Mouse (Mus musculus) megakaryocyte, embryonic 14.5 days (primary cell): ENCODE results near the gene Gad2. TPM values are rescaled to one million over a fixed set of nuclear protein-coding genes. Genes with fewer than 3 reads are reported as not detected.

ENCODE experiments used
- H3K27me3 ChIP-seq: replicated peaks from 2 replicates; pipeline ENCODE3; 2012; ENCODE audit warnings: inconsistent platforms
- H3K36me3 ChIP-seq: replicated peaks from 2 replicates; pipeline ENCODE3; 2012; ENCODE audit warnings: low read length, inconsistent platforms, mixed read lengths
- H3K4me1 ChIP-seq: 2 replicates; pipeline ENCODE4 v1.6.1; 2012; ENCODE audit warnings: inconsistent platforms
- H3K4me3 ChIP-seq: replicated peaks from 2 replicates; pipeline ENCODE3; 2012; ENCODE audit warnings: moderate library complexity, mild to moderate bottlenecking, inconsistent platforms
- H3K9me3 ChIP-seq: 2 replicates; pipeline ENCODE4 v1.6.1; 2012; ENCODE audit warnings: inconsistent platforms
- FLI1 ChIP-seq: IDR thresholded peaks from 2 replicates; pipeline ENCODE4 v1.6.1; 2012; ENCODE audit warnings: low read length, inconsistent platforms, mixed read lengths
- GATA1 ChIP-seq: IDR thresholded peaks from 3 replicates; pipeline ENCODE4 v1.6.1; 2012; ENCODE audit warnings: mixed read lengths, low read length, inconsistent platforms, borderline replicate concordance
- polyA plus RNA-seq: library from polyadenylated mRNA; stranded (reverse); fragments of >175 nt; gene quantifications from 2 replicates; pipeline ENCODE4 v1.2.3, GENCODE M21; 2012; ENCODE audit warnings: low replicate concordance; ENCODE audit not compliant: insufficient read depth

Gene Gad2
- polyA plus RNA-seq, 1 experiment = not detected

GRCm38 (mm10) chr2:22648394-22648793 is 26.4 kb downstream of the Gad2 start:
- Histone ChIP-seq H3K4me1 (peaks cover 2% of the 10 kb centered on the region; the same call in 1 of the 2 replicates), H3K36me3 (no peaks in the 10 kb centered on the region), H3K4me3 (no peak overlapping the region), H3K27me3 (peaks cover 3% of the 10 kb centered on the region), H3K9me3 (no peaks in the 10 kb centered on the region)
- TF ChIP-seq FLI1 (no peak), GATA1 (no peak)

GRCm38 (mm10) chr2:22651826-22652225 is 29.8 kb downstream of the Gad2 start:
- H3K4me1 ChIP-seq = no peaks in the 10 kb centered on the region
- TF ChIP-seq FLI1 = no peak
- TF ChIP-seq GATA1 = no peak
- H3K9me3 ChIP-seq = no peaks in the 10 kb centered on the region
- H3K4me3 ChIP-seq = no peak overlapping the region
- no peaks in the 10 kb centered on the region for H3K36me3 ChIP-seq
- peaks cover 3% of the 10 kb centered on the region for H3K27me3 ChIP-seq

GRCm38 (mm10) chr2:22663731-22664130 is 41.7 kb downstream of the Gad2 start:
- H3K36me3 ChIP-seq = no peaks in the 10 kb centered on the region
- no peaks in the 10 kb centered on the region for H3K4me1 ChIP-seq
- H3K27me3 ChIP-seq = no peaks in the 10 kb centered on the region
- no peak overlapping the region for H3K4me3 ChIP-seq
- no peak for TF ChIP-seq GATA1
- no peak for TF ChIP-seq FLI1
- peaks cover 10% of the 10 kb centered on the region; the same call in 1 of the 2 replicates for H3K9me3 ChIP-seq

- Histone ChIP-seq H3K4me1 (no peaks in the 10 kb centered on the region), H3K27me3 (peaks cover 3% of the 10 kb centered on the region), H3K4me3 (no peak overlapping the region), H3K36me3 (no peaks in the 10 kb centered on the region), H3K9me3 (no peaks in the 10 kb centered on the region)
- TF ChIP-seq FLI1 = no peak
- no peak for TF ChIP-seq GATA1
Observed at GRCm38 (mm10) chr2:22670415-22670814, 48.4 kb downstream of the Gad2 start.

GRCm38 (mm10) chr2:22671348-22671747 is 49.3 kb downstream of the Gad2 start:
- Histone ChIP-seq H3K27me3 (peaks cover 3% of the 10 kb centered on the region), H3K9me3 (no peaks in the 10 kb centered on the region), H3K4me3 (no peak overlapping the region), H3K4me1 (no peaks in the 10 kb centered on the region), H3K36me3 (no peaks in the 10 kb centered on the region)
- no peak for TF ChIP-seq GATA1
- no peak for TF ChIP-seq FLI1

- Histone ChIP-seq H3K4me3 (no peak overlapping the region), H3K4me1 (no peaks in the 10 kb centered on the region), H3K9me3 (no peaks in the 10 kb centered on the region), H3K27me3 (no peaks in the 10 kb centered on the region), H3K36me3 (no peaks in the 10 kb centered on the region)
- no peak for TF ChIP-seq GATA1
- TF ChIP-seq FLI1 = no peak
Observed at GRCm38 (mm10) chr2:22677066-22677465, 55.1 kb downstream of the Gad2 start.

GRCm38 (mm10) chr2:22679944-22680343 is 57.9 kb downstream of the Gad2 start:
- H3K27me3 ChIP-seq = peaks cover 2% of the 10 kb centered on the region
- H3K4me1 ChIP-seq = no peaks in the 10 kb centered on the region
- H3K9me3 ChIP-seq = no peaks in the 10 kb centered on the region
- H3K36me3 ChIP-seq = no peaks in the 10 kb centered on the region
- no peak overlapping the region for H3K4me3 ChIP-seq
- TF ChIP-seq GATA1 (no peak), FLI1 (no peak)

GRCm38 (mm10) chr2:22689969-22690368 is 68.0 kb downstream of the Gad2 start:
- no peaks in the 10 kb centered on the region for H3K36me3 ChIP-seq
- no peak for TF ChIP-seq FLI1
- no peak for TF ChIP-seq GATA1
- no peaks in the 10 kb centered on the region for H3K9me3 ChIP-seq
- no peaks in the 10 kb centered on the region for H3K4me1 ChIP-seq
- peaks cover 4% of the 10 kb centered on the region for H3K27me3 ChIP-seq
- no peak overlapping the region for H3K4me3 ChIP-seq

- Histone ChIP-seq H3K4me3 (no peak overlapping the region), H3K4me1 (no peaks in the 10 kb centered on the region), H3K27me3 (peaks cover 3% of the 10 kb centered on the region), H3K9me3 (no peaks in the 10 kb centered on the region), H3K36me3 (no peaks in the 10 kb centered on the region)
- TF ChIP-seq GATA1 (no peak), FLI1 (no peak)
Observed at GRCm38 (mm10) chr2:22704780-22705727, 83.0 kb downstream of the Gad2 start.

- no peak for TF ChIP-seq FLI1
- no peak for TF ChIP-seq GATA1
- Histone ChIP-seq H3K4me1 (no peaks in the 10 kb centered on the region), H3K4me3 (no peak overlapping the region), H3K9me3 (no peaks in the 10 kb centered on the region), H3K36me3 (no peaks in the 10 kb centered on the region), H3K27me3 (peaks cover 3% of the 10 kb centered on the region)
Observed at GRCm38 (mm10) chr2:22706233-22706632, 84.2 kb downstream of the Gad2 start.
